Mouse (Mus musculus): ENCODE measurements at regions not wholly inside any gene's neighbourhood (a gene's known extent, or its start where the extent isn't known, plus 50 kb on each side); places are given as distances from the start of the nearest gene placed in this dataset.

DNA sequence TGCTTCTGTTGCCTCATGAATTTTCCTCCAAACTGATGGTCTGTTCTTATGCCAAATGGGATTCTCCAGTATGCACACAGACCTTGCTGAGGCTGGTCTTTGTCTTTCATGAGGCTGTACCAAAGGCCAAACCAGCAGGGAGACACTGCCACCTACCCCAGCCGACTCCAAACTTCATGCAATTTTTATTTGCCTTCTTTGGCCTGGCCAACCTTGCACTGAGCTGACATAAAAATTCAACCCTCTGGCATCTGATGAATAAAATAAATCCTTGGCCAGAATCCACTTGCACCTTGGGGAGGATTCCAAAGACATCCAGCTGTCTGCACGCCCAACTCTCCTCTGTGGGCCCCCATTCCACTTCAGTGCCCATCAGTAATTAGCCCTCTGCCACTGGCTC, 126.0 kb upstream of the Nmur2 start:
- in situ Hi-C loops (cut with MboI; ENCODE audit: unreplicated experiment in 2 of 2): no loop called here

DNA sequence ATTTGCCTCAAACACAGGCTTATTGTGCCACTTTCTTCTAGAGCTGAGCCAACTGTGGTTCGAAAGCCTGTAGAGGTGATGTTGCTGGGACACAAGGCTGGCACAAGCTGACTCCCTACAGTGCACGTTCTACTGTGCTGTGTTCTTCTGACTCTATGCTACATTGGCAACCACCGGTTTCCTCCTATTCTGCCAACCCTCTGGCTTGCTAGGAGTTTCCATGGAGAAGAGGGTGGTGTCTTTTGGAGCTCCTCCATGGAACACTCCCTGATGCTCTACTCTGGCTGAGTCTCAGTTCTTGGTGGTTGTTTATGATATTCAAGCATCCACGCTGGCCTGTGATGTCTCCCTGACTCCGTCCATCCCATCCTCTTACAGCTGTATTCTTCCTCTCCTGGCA, 124.9 kb upstream of the Nmur2 start:
- in situ Hi-C loops (cut with MboI; ENCODE audit: unreplicated experiment in 2 of 2): no loop called here

DNA sequence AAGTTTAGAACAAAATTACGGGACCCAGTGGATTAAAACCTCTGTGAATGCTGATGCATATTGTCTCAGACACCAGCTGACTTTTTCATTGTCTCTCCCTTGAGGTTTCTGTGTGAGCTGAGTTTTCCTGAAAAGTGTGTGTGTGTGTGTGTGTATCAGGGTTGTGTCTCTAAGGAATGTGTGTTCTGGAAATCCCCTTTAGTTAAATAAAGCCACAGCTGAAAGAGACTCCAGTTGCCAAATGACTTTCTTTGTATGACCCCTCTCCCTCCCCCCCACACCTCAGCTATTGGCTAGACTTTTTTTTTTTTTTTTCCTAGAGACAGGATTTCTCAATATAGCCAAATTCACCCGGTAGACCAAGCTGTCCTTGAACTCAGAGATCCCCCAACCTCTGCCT, 119.5 kb upstream of the Nmur2 start:
- in situ Hi-C loops (cut with MboI; ENCODE audit: unreplicated experiment in 2 of 2): no loop called here

DNA sequence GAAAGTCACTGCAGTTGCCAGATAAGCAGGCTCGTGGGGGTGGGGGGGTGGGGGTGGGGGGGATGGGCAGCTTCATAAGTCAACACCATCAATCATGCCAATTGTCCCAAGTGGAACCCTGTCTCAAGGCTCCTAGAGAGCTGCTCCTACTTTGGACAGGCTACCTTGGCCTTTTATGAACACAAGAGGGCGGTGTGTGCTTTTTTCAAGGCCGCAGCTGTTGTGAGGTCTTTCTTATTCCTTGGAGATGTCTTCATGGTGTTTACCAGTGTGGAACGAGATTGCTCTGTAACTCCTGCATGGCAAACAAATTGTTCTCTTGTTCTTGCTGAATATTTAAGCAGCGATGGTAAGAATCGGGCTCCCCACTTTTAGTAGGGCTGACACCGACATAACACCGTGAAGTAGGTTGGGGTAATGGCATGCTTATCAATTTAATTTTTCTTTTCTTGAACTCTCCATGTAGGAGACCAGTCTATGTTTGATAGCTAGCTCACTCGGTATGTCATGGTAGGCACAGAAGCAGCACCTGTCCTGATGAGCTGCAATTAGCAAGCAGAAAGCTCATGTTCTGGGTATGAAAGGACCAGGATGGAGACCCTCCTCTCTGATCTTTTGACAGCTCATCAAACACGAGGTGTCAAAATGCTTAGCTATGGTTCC, 118.7 kb upstream of the Nmur2 start:
- in situ Hi-C loops (cut with MboI; ENCODE audit: unreplicated experiment in 2 of 2): no loop called here

DNA sequence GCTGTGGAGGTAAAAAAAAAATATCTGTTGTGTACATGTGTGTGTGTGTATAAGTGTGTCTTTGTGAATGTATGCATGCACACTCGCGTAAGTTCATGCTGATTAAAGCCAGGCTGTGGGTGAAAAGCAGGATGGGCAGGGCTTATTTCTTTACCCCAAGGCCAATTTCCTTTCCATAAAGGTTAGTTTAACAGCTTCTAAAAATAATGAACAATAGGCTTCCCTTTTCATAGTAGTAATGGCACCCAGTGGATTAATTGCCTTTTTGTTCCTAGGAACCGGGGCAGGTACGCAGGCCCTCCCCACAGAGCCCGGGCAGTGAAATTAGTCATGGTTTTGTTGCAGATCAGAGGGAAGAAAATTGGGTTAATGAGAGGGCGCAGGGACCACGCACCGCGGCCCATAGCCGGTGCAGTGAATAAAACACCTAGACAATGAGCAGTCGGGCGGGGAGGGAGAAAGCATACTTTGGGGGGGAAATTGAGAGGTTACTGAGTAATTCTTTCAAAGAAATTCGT, 110.1 kb upstream of the Nmur2 start:
- in situ Hi-C loops (cut with MboI; ENCODE audit: unreplicated experiment in 2 of 2): no loop called here

DNA sequence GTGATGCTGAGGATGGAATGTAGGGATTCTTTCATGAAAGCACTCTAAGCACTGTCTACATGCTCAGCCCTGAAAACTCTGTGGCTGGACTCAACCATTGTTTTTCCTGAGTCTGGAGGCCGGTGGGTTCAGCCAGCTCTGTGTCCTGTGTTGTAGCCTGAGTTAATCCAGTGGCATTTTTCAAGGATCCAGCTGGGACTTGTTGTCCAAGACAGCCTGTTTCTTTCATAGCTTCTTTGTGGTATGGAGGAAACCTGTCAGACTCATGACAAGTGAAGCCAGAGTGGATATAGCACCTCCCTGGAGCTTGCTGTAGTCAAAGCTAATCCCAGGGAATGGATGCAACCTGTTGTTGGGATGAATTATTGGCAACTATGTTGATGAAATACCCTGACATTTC, 108.9 kb upstream of the Nmur2 start:
- in situ Hi-C loops (cut with MboI; ENCODE audit: unreplicated experiment in 2 of 2): loop anchor here (25.0 kb wide), 4 partner anchors 1163 to 1788 kb away; no protein-coding TSS in a partner anchor

DNA sequence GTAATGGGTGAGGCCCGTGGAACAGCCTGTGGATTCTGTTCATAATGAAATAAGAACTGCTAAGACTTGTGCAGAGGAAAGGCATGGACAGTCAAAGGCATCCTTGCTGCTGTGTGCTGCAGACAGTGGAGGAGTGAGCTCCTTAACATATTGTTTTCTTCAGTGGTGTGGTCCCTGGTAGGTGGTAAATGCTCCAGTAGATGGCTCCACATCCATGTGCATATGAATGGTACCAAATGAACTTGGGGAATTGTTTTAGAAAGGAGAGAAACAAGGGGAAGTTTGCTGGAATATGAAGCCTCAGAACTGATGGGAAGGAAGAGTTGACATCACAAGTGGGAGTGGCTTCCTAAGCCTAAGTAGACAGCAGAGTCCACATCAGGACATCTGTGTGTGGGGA, 108.1 kb upstream of the Nmur2 start:
- in situ Hi-C loops (cut with MboI; ENCODE audit: unreplicated experiment in 2 of 2): loop anchor here (25.0 kb wide), 4 partner anchors 1163 to 1788 kb away; no protein-coding TSS in a partner anchor

DNA sequence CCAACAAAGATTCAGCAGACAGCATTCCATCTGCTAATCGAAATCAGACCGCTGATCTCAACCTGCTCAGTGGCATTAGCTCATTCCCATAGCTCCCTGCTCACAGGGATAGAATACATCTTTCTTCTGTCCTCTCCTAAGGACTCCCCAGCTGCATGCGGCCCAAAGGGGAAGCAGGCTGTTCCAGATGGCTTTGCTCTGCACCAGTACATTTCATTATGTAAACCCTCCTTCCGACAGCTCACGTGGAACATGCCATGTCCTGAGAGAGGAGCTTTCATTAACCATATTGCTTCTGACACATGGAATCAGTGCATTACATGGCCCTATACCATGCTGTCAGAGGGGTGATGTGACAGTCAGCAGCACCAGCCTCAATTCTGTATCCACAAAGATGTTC, 105.9 kb upstream of the Nmur2 start:
- in situ Hi-C loops (cut with MboI; ENCODE audit: unreplicated experiment in 2 of 2): loop anchor here (25.0 kb wide), 4 partner anchors 1166 to 1791 kb away; no protein-coding TSS in a partner anchor

DNA sequence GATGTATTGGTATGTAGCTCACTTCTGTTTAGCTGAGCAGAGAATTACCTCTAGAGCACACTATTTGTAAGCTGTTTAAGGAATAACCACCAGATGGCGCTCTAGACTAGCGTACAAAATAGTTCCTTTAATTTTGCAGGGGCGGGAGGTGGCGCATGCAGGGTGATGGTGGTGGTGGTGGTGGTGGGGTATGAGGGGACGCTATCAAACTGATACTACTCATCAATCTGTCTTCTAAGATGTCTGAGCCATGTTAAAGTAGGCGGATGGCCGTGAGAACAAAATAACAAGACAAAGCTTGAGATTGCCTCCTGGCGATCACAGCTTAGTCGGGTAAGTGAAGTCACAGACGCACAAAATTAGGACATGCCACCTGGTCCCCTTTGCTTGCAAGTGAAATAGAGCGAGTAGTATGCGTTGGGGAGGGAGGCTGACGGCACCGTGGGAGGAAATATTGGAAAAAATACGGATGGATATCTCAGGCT, 90.6 kb upstream of the Nmur2 start:
- in situ Hi-C loops (cut with MboI; ENCODE audit: unreplicated experiment in 2 of 2): loop anchor here (5.0 to 25.0 kb wide), 6 partner anchors 1181 to 1806 kb away; no protein-coding TSS in a partner anchor

DNA sequence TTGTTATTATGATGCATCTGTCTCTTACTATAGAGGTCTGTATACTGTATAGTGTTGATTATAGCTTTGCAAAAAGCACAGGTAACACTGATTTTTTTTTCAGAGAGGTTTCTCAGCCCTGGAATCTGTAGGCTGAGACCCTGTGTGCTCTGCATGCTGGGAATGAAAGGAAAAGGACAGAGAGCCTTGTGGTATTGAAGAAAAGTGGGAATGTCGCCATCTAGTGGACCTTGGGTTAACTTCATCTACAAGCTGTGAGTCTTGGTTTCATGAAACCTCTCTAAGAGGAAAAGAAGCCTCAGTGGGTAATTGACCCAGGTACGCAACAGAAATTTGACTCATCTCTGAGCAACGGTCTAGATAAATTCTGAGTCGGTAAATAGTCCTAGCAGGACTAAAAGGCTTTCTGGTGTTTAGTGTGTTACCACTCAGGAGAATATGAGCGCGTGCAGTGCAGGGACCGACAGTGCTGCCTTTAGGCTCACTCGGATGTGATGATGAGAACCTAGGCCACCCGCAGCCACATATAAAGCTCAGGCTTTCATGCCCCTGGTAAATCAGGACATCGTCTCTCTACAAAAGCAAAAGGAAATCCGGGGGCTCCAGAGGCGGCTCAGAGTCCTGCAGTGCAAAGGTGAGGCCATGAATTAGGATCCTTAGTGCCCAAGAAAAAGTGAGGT, 75.9 kb upstream of the Nmur2 start:
- in situ Hi-C loops (cut with MboI; ENCODE audit: unreplicated experiment in 2 of 2): loop anchor here (25.0 kb wide), 2 partner anchors 729 to 904 kb away; partner anchors contain the start of gene Slc36a1 (in 1 of the 2)

DNA sequence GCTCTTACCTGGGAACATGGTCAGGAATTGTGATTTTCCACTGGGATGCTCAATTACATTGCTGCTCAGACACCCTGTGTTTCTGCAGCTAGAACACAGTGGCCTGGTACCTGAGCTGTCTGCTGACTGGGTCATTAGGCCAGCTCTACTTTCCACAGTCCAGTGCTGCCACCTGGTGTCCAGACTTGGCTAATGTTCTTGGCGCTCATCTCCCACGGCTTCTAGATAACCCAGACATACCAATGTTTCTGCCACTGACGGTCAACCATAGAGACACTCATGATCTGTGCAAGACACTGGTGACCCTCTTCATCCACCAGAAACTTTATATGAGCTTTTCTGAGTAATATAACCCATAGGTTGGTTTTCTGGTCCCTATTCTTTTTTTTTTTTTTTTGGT, 67.1 kb upstream of the Nmur2 start:
- in situ Hi-C loops (cut with MboI; ENCODE audit: unreplicated experiment in 2 of 2): loop anchor here (10.0 to 25.0 kb wide), 3 partner anchors 583 to 896 kb away; partner anchors contain the start of gene Slc36a1 (in 1 of the 2)

DNA sequence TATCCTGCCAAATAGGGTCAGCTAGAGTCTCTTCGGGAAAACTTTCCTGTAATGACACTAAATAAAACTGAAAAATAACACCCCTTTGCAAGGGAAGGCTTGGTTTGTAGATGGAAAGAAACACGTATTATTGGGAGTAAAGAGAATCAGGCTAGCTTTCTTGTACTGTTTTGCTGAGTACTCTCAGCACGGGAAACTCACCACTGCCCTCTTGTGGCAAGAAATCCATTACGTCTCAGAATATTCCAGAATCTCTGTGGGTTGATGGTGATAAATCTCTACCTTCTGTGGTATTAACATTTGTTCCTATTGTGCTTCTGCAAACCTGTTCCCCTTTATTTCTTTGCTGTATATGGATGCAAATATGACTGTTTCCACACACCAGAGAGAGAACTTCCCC, 64.8 kb upstream of the Nmur2 start:
- in situ Hi-C loops (cut with MboI; ENCODE audit: unreplicated experiment in 2 of 2): loop anchor here (10.0 to 25.0 kb wide), 3 partner anchors 581 to 893 kb away; partner anchors contain the start of gene Slc36a1 (in 1 of the 2)

DNA sequence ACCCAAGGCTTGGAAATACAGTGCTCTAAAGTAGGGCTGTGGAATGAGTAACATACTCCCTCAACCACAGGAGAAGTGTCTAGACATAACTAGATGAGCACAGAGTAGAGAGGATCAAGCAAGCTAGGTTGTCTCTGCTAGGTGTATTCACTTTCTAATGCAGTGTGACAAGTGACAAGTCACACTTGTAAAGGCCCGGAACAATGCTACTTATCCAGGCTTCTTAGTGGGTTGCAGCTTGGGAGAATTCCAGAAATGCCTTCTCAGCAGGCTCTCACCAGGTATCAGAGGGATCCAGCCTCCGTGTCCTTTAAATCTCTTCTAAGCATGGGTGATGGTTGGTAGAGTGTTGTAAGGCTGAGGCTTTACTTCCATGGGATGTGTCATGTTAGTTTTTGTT, 52.1 kb upstream of the Nmur2 start:
- in situ Hi-C loops (cut with MboI; ENCODE audit: unreplicated experiment in 2 of 2): no loop called here

Data from v-Abl transformed pro-B cells (cell line).